Mouse (Mus musculus): Measurements from ENCODE around the gene Nme7.

The Nme7 gene

GRCm38 (mm10) chr1:164320731-164321130, 16.8 kb downstream of the Nme7 start:
- no peak for DNase-seq (ENCODE audit: low read depth, low spot score)

- DNase-seq (ENCODE audit: low read depth, low spot score), result no peak
These were observed 17.5 kb downstream of the Nme7 start for GRCm38 (mm10) chr1:164321408-164321807.

- no peak for DNase-seq (ENCODE audit: low read depth, low spot score)
These were observed 19.2 kb downstream of the Nme7 start for GRCm38 (mm10) chr1:164322987-164323650.

- DNase-seq (ENCODE audit: low read depth, low spot score), result no peak
These were observed 20.3 kb downstream of the Nme7 start for GRCm38 (mm10) chr1:164324221-164324620.

GRCm38 (mm10) chr1:164324878-164325277, 21.0 kb downstream of the Nme7 start:
- no peak for DNase-seq (ENCODE audit: low read depth, low spot score)

- DNase-seq (ENCODE audit: low read depth, low spot score), result no peak
These were observed 22.8 kb downstream of the Nme7 start for GRCm38 (mm10) chr1:164326600-164327155.

- DNase-seq (ENCODE audit: low read depth, low spot score), result no peak
These were observed 23.8 kb downstream of the Nme7 start for GRCm38 (mm10) chr1:164327764-164328163.

- no peak for DNase-seq (ENCODE audit: low read depth, low spot score)
These were observed 28.6 kb downstream of the Nme7 start for GRCm38 (mm10) chr1:164332559-164332958.

- DNase-seq (ENCODE audit: low read depth, low spot score), result no peak
These were observed 31.5 kb downstream of the Nme7 start for GRCm38 (mm10) chr1:164335435-164335834.

GRCm38 (mm10) chr1:164335846-164336245, 31.9 kb downstream of the Nme7 start:
- DNase-seq (ENCODE audit: low read depth, low spot score), result no peak

GRCm38 (mm10) chr1:164342161-164342560, 38.2 kb downstream of the Nme7 start:
- DNase-seq (ENCODE audit: low read depth, low spot score), result peak; percentile 36

GRCm38 (mm10) chr1:164353443-164353842, 49.5 kb downstream of the Nme7 start:
- DNase-seq (ENCODE audit: low read depth, low spot score), result no peak

GRCm38 (mm10) chr1:164357995-164358394, 54.1 kb downstream of the Nme7 start:
- no peak for DNase-seq (ENCODE audit: low read depth, low spot score)

GRCm38 (mm10) chr1:164361997-164362396, 58.1 kb downstream of the Nme7 start:
- no peak for DNase-seq (ENCODE audit: low read depth, low spot score)

GRCm38 (mm10) chr1:164366156-164367128, 62.5 kb downstream of the Nme7 start:
- no peak for DNase-seq (ENCODE audit: low read depth, low spot score)

- DNase-seq (ENCODE audit: low read depth, low spot score), result no peak
These were observed 64.2 kb downstream of the Nme7 start for GRCm38 (mm10) chr1:164368152-164368551.

GRCm38 (mm10) chr1:164369781-164370180, 65.9 kb downstream of the Nme7 start:
- no peak for DNase-seq (ENCODE audit: low read depth, low spot score)

- DNase-seq (ENCODE audit: low read depth, low spot score), result no peak
These were observed 69.1 kb downstream of the Nme7 start for GRCm38 (mm10) chr1:164373029-164373428.

GRCm38 (mm10) chr1:164374020-164374419, 70.1 kb downstream of the Nme7 start:
- DNase-seq (ENCODE audit: low read depth, low spot score), result no peak

- no peak for DNase-seq (ENCODE audit: low read depth, low spot score)
These were observed 71.7 kb downstream of the Nme7 start for GRCm38 (mm10) chr1:164375626-164376025.

- peak; percentile 55 for DNase-seq (ENCODE audit: low read depth, low spot score)
These were observed 73.0 kb downstream of the Nme7 start for GRCm38 (mm10) chr1:164376761-164377487.

- DNase-seq (ENCODE audit: low read depth, low spot score), result no peak
These were observed 79.7 kb downstream of the Nme7 start for GRCm38 (mm10) chr1:164383621-164384020.
